Mouse (Mus musculus): Measurements from ENCODE around the gene Ptprk. TPM values are rescaled to one million over a fixed set of nuclear protein-coding genes. Genes with fewer than 3 reads are reported as not detected.
A peak's percentile ranks its signal among the peaks of the same experiment; 100 is the strongest.

Ptprk gene
- polyA plus RNA-seq (2015; fragmentation: Nextera tagmentation; extraction: Ambion mirVana) = 3.7 and 4.3 TPM in 2 replicates

DNA sequence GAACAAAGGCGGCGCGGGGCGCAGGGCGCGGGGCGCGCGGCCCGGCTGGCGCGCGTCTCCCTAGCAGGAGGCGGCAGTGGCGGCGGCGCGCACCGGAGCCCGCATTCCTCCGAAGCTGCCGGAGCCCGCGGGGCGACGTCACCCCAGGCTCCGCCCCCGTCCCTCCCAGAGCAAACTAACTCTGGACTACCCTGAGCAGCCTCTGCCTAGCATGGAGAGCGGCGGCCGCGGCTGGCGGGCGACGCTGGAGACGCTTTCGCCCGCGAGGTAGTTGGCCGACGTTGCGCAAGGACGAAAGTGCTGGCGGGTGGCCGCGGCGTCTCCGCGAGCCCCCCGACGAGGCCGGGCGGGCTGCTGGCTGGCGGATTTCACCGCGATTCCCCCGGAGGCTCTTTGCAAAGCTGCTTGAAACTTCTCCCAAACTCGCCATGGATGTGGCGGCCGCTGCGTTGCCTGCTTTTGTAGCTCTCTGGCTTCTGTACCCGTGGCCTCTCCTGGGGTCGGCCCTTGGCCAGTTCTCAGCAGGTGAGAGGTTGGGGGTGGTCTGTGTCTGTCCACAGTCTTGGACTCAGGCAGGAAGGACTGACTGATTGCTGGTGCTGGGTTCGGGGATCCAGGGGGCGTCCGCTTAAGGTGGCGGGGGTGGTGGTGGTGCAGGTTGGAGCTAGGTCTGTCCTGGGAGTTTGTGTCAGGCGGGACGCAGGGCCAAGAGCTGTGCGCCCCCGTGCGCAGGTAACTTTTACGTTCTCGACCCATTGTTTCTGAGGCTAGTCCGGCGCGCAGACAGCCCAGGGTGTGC lies at the start of gene Ptprk:
Gene Ptprk (plus strand): TSS at position 168 of the 799 bp plus-strand sequence.
- no peaks in the 10 kb centered on the region for H3K9me3 ChIP-seq (replicated peaks)
- H3K9ac ChIP-seq = peak within 1 kb of the TSS; percentile 62
- ATAC-seq (ENCODE audit: low read depth) (peak; percentile 92), DNase-seq (peak; percentile 62)
- H3K27ac ChIP-seq = peak within 1 kb of the TSS; percentile 55
- H3K27me3 ChIP-seq = peaks cover 41% of the 10 kb centered on the region
- no peaks in the 10 kb centered on the region for H3K4me1 ChIP-seq (replicated peaks)
- 1% methylated on average over 77 of the region's 77 CpGs for WGBS (ENCODE audit: insufficient replicate concordance)
- H3K4me2 ChIP-seq = peak within 1 kb of the TSS; percentile 61
- no peaks in the 10 kb centered on the region for H3K36me3 ChIP-seq
- H3K4me3 ChIP-seq (replicated peaks) = peak within 1 kb of the TSS; percentile 59

DNA sequence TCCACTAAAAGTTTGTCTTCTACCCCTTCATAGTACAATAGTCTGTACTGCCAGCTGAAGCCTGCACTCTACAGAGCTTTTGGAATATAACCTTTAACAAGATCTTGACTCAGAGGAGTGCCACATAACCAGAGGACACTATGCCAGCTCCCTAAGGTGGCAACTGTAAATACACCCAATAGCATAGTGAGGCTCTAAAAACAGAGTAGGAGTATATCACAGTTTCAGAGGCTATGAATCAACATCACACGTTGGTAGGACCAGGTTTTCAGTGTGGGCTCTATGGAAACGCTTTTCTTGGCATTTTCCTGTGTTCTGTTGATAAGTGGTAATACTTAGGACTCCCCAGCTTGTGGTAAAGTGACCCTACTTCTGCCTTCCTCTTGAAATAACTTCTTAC lies 46.8 kb upstream of the Ptprk start:
- H3K9me3 ChIP-seq (replicated peaks) = no peaks in the 10 kb centered on the region
- no peak overlapping the region for H3K27ac ChIP-seq
- no peaks in the 10 kb centered on the region for H3K27me3 ChIP-seq
- H3K4me2 ChIP-seq = no peak overlapping the region
- 30% methylated on average over 2 of the region's 2 CpGs for WGBS (ENCODE audit: insufficient replicate concordance)
- no peak for ATAC-seq (ENCODE audit: low read depth)
- H3K4me1 ChIP-seq (replicated peaks) = no peaks in the 10 kb centered on the region
- H3K9ac ChIP-seq = no peak overlapping the region
- H3K4me3 ChIP-seq (replicated peaks) = no peak overlapping the region
- no peak for DNase-seq
- H3K36me3 ChIP-seq = no peaks in the 10 kb centered on the region

DNA sequence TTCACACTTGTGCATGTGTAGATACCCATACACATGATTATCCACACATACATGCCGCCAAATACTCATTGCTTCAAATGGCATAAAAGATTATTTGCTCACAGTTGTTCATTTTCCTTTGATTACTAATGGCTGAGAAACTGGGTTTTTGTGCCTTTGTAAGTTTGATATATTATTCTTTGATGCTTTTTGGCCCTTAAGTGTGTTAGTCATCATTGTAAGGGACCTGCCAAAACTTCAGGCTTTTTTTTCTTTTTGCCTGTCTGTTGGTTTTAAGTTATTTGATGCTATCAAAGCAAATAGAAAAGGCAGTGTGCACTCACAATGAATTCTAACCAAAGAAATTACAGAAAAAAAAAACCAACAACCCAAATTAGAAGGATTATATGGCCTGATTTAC lies 38.2 kb upstream of the Ptprk start:
- ATAC-seq (ENCODE audit: low read depth) (no peak), DNase-seq (no peak)
- 73% methylated on average over 1 of the region's 1 CpGs for WGBS (ENCODE audit: insufficient replicate concordance)
- Histone ChIP-seq H3K4me3 (replicated peaks) (no peak overlapping the region), H3K9ac (no peak overlapping the region), H3K36me3 (no peaks in the 10 kb centered on the region), H3K4me1 (replicated peaks) (no peaks in the 10 kb centered on the region), H3K4me2 (no peak overlapping the region), H3K27me3 (no peaks in the 10 kb centered on the region), H3K9me3 (replicated peaks) (no peaks in the 10 kb centered on the region), H3K27ac (no peak overlapping the region)

DNA sequence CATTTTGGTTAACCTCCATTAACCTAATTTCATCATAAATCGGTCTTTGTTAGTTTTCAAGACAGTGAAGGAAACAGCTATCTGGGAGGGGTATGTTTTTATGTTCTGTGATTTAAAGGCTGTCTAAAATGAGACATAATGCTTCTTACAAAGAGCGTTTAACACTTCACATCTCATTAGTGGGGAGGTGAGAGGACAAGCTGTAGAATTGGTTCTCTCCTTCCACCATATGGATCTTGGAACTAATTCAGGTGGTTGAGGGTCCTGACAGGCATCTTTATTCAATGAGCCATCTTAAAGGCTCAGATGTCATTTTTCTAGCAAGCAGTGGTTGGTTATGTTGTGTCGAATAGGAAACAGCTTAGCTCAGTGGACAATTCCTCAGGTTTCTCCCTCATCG lies 19.9 kb upstream of the Ptprk start:
- Histone ChIP-seq H3K9ac (no peak overlapping the region), H3K27me3 (no peaks in the 10 kb centered on the region), H3K36me3 (no peaks in the 10 kb centered on the region), H3K4me1 (replicated peaks) (no peaks in the 10 kb centered on the region), H3K4me2 (no peak overlapping the region), H3K27ac (no peak overlapping the region), H3K9me3 (replicated peaks) (no peaks in the 10 kb centered on the region), H3K4me3 (replicated peaks) (no peak overlapping the region)
- DNase-seq = no peak
- no peak for ATAC-seq (ENCODE audit: low read depth)
- WGBS (ENCODE audit: insufficient replicate concordance) = 63% methylated on average over 4 of the region's 4 CpGs

DNA sequence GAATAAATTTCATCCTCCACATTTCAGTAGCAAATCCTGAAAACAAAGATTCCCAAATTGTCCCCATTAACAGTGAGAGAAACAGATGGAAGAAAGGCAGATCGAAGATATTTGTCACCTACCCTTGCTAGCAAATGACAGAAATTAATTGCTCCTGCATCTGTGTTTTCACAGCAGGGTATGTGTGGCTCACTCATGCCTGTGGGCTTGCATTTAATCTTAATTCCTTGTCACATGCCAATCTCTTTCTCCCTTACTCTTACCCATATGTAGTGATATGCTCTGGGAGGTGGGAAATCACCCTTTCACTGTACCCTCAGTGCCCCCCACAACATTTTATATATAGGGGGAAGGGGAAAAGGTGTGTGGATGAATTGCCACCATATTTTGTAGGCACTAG lies 15.4 kb upstream of the Ptprk start:
- WGBS (ENCODE audit: insufficient replicate concordance) = 55% methylated on average over 1 of the region's 1 CpGs
- Histone ChIP-seq H3K4me3 (replicated peaks) (no peak overlapping the region), H3K9me3 (replicated peaks) (no peaks in the 10 kb centered on the region), H3K27ac (no peak overlapping the region), H3K36me3 (no peaks in the 10 kb centered on the region), H3K9ac (no peak overlapping the region), H3K4me1 (replicated peaks) (no peaks in the 10 kb centered on the region), H3K27me3 (no peaks in the 10 kb centered on the region), H3K4me2 (no peak overlapping the region)
- DNase-seq (no peak), ATAC-seq (ENCODE audit: low read depth) (no peak)

DNA sequence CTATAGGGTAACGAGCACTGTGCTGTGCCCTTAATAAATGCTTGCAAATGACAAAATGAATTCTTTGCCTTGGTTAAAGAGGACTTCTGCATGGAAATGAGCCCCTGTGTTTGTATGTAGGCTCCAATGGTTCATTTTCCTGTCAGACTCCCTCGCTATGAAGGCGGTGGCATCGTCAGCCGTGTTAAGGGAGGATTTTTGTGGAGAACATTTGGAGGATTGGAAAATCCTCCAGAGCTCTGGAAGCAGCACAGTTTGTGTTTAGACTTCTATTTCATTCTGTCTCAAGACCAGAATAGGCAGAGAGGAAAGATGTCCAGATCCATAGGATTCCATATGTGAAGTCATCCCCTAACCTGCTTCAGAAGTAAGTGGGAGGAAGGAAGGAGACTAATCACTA lies 6.6 kb upstream of the Ptprk start:
- Histone ChIP-seq H3K4me3 (replicated peaks) (no peak overlapping the region), H3K4me1 (replicated peaks) (no peaks in the 10 kb centered on the region), H3K36me3 (no peaks in the 10 kb centered on the region), H3K9ac (no peak overlapping the region), H3K27me3 (no peaks in the 10 kb centered on the region), H3K9me3 (replicated peaks) (no peaks in the 10 kb centered on the region), H3K4me2 (no peak overlapping the region), H3K27ac (no peak overlapping the region)
- ATAC-seq (ENCODE audit: low read depth) (no peak), DNase-seq (no peak)
- WGBS (ENCODE audit: insufficient replicate concordance) = 74% methylated on average over 5 of the region's 5 CpGs

DNA sequence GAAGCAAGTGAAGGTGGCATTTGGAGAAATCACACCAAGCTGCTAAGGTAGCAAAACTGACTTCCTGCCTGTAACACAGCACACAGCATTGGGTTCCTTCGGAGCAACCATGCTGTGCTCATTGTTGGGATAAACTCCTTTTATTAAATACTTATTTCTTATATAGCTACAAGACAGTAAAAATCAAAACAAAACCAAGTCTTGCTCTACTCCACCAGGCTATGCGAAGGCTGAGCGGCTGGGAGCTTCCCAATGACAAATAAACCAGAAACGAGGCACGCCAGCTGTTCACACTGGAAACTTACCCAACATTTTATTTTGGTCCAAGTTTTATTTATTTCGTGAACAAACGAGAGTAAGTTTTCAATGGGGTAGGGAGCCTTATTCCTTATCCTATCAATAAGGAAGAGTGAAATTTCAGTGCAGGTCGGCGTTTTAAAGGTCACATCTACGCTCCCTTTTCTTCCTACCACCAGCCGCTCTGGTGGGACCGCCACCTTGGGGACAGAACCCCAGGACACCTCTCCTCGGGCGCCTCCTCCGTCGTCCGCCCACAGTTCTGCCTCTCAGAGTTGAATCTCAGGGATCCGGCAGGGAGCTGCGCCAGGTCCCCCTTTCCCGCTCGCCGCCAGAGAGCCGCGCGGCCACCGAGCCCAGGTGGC lies 498 bp upstream of the Ptprk start:
- peaks cover 41% of the 10 kb centered on the region for H3K27me3 ChIP-seq
- peak overlapping the region; percentile 47; the same call in 1 of the 2 replicates for H3K9ac ChIP-seq
- H3K36me3 ChIP-seq = no peaks in the 10 kb centered on the region
- WGBS (ENCODE audit: insufficient replicate concordance) = under 1% methylated on average over 26 of the region's 26 CpGs
- peak overlapping the region; percentile 61 for H3K4me2 ChIP-seq
- ATAC-seq (ENCODE audit: low read depth) (peak; percentile 58), DNase-seq (no peak)
- no peaks in the 10 kb centered on the region for H3K4me1 ChIP-seq (replicated peaks)
- no peak overlapping the region for H3K27ac ChIP-seq
- no peaks in the 10 kb centered on the region for H3K9me3 ChIP-seq (replicated peaks)
- peak overlapping the region; percentile 59 for H3K4me3 ChIP-seq (replicated peaks)

DNA sequence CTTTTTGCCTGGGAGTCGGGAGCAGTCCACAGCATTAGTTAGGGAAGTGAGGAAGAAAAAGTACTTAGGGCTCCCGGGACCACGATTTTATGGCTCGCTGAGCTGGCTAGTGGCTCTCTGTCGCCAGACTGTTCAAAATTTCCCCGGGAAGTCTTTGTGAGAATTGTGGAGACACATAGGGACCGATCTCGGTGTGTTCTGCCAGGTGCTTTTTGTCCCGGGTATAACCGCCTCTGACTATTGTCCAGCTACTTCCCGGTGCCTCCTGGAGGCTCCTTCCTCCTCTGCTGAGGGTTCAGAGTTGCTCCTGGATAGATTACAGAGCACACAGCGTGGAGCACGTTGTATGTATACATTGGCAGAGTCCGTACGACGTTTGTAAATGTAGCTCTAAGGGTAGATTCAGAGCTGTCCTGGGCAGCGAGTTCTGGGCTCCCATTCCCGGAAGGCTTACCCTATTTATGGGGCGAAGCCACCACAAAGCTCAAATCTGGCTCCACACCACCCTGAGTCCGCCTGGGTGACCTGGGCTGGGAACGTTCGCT lies 943 bp downstream of the Ptprk start:
- peak overlapping the region; percentile 41; the same call in 1 of the 2 replicates for H3K27ac ChIP-seq
- peak overlapping the region; percentile 61 for H3K4me2 ChIP-seq
- ATAC-seq (ENCODE audit: low read depth) (no peak), DNase-seq (no peak)
- H3K36me3 ChIP-seq = no peaks in the 10 kb centered on the region
- H3K9ac ChIP-seq = peak overlapping the region; percentile 62
- WGBS (ENCODE audit: insufficient replicate concordance) = under 1% methylated on average over 22 of the region's 22 CpGs
- no peaks in the 10 kb centered on the region for H3K4me1 ChIP-seq (replicated peaks)
- peaks cover 41% of the 10 kb centered on the region for H3K27me3 ChIP-seq
- H3K4me3 ChIP-seq (replicated peaks) = peak overlapping the region; percentile 59
- no peaks in the 10 kb centered on the region for H3K9me3 ChIP-seq (replicated peaks)

DNA sequence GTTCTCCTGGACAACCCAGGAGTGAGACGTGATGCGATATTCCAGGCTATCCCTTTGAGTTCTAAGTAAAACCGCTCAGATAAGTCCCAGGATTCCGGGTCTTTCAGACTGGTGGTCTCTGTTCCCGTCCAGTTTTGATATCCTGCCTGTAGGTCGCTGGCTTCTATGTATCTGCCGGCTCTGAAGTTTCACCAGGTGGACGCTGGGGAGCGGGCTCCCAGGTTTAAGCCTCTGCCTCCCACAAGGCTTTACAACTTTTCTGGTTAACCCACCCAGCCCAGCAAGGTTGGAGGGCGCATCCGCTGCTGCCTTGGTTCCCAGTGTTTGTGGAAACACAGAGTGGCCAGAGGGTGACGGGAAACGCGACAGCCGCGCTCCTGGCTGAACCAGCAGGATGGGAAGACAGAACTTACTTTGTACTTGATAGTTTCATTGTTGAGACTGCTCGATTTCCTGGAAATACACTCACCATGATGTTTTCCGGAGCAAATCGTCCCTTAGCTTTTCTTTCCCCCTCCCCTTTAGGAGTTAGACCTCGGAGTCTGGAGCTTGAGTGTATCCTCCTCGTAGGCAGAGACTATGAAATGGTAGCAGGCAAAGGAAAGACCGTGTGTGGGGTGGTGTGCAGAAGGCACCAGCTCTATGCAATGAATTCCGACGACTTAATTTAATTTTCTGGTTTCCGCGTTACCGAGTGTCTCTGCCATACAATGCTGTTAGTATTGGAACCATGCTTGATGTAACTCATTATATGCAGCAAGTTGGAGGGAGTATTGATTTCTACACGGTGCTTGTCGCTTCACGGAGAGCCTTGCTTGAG lies 1.6 kb downstream of the Ptprk start:
- DNase-seq = no peak
- WGBS (ENCODE audit: insufficient replicate concordance) = 9% methylated on average over 30 of the region's 30 CpGs
- no peaks in the 10 kb centered on the region for H3K4me1 ChIP-seq (replicated peaks)
- no peaks in the 10 kb centered on the region for H3K36me3 ChIP-seq
- H3K9me3 ChIP-seq (replicated peaks) = no peaks in the 10 kb centered on the region
- no peak overlapping the region for H3K27ac ChIP-seq
- peak overlapping the region; percentile 59 for H3K4me3 ChIP-seq (replicated peaks)
- H3K9ac ChIP-seq = peak overlapping the region; percentile 62
- H3K27me3 ChIP-seq = peaks cover 41% of the 10 kb centered on the region
- peak overlapping the region; percentile 61 for H3K4me2 ChIP-seq
- ATAC-seq (ENCODE audit: low read depth) = no peak

DNA sequence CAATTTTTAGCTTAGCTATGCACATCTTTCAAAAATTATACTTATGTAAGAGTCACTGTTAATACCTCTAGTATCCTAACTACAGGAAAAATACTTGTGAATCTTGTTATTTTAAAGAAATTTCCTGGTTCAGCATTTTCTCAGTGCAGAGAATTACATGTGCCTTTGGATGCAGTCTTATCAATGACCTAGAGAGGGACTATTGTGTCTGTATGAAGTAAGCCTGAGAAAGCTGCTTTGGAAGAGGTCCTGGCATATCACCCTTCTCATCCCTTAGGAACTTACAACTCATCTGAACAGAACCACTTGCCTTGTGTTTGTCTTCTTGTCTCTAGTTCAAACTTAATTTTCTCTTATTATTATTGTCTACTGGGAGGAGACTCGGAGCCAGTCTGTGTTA lies 3.6 kb downstream of the Ptprk start:
- no peak overlapping the region for H3K27ac ChIP-seq
- H3K4me2 ChIP-seq = no peak overlapping the region
- no peak overlapping the region for H3K9ac ChIP-seq
- H3K36me3 ChIP-seq = no peaks in the 10 kb centered on the region
- H3K27me3 ChIP-seq = peaks cover 38% of the 10 kb centered on the region
- no peak for ATAC-seq (ENCODE audit: low read depth)
- H3K4me1 ChIP-seq (replicated peaks) = no peaks in the 10 kb centered on the region
- H3K4me3 ChIP-seq (replicated peaks) = no peak overlapping the region
- no peaks in the 10 kb centered on the region for H3K9me3 ChIP-seq (replicated peaks)
- DNase-seq = no peak
- WGBS (ENCODE audit: insufficient replicate concordance) = 69% methylated on average over 1 of the region's 1 CpGs

DNA sequence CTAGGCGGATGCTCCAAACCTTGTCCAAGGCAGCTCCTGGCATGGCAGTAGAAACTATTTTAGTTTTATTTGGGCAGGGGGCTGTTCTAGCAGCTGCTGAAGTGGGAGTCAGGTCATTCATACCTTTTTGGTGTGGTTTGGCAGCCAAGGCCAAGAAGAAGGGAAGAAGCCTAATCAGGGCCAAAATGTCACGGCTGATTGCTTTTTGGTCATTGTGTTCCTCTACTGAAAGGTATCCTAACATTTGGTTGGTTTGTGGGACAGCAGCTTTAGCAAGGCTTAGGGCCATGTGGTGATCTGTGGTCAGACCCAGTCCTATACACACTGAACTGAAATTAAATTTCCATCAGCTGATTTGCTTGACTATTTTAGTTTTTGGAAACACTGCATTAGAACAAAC lies 6.6 kb downstream of the Ptprk start:
- Histone ChIP-seq H3K36me3 (no peaks in the 10 kb centered on the region), H3K4me1 (replicated peaks) (no peaks in the 10 kb centered on the region), H3K27ac (no peak overlapping the region), H3K27me3 (peaks cover 11% of the 10 kb centered on the region), H3K9ac (no peak overlapping the region), H3K9me3 (replicated peaks) (no peaks in the 10 kb centered on the region), H3K4me2 (no peak overlapping the region), H3K4me3 (replicated peaks) (no peak overlapping the region)
- ATAC-seq (ENCODE audit: low read depth) (no peak), DNase-seq (no peak)
- WGBS (ENCODE audit: insufficient replicate concordance) = 75% methylated on average over 2 of the region's 2 CpGs
